Mouse (Mus musculus): ENCODE measurements around the gene Gns.

DNA sequence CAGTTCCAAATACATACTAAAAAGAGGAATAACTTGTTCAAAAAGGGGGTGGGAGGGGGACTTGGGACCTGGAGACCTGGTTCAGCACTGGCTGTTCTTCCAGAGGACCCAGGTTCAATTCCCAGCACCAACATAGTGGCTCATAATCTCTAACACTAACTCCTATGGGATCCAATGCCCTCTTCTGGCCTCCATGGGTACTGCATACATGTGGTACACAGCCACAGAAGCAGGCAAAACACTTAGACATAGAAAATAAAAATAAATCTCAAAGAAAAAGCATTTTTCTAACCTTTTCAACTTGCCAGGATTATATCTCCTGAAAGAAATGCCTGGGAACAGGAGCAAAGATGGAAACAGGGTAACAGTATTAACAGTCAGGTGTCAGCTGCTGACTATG lies 38.7 kb upstream of the Gns start:
- TF ChIP-seq CTCF (IDR thresholded peaks at IDR 0.05; ENCODE audit: low read depth) (peak; percentile 44), EP300 (optimal IDR thresholded peaks at IDR 0.05) (no peak)
